Mouse (Mus musculus) heart, postnatal 10 days (tissue): ENCODE measurements around the gene G6pc. TPM values are rescaled to one million over a fixed set of nuclear protein-coding genes. Genes with fewer than 3 reads are reported as not detected.
"Not testable (repeated sequence)": the region's sequence is repeated elsewhere in the genome, so short reads cannot be mapped to it uniquely, and the experiment has no call there.

ENCODE experiments used
- DNase-seq, 2 experiments: peaks; one replicate each; pipeline ENCODE4 v3.0.0; 2021
- intact Hi-C: fragments of 180-260 bp; cut with DNase I; formaldehyde crosslinking; loops from one replicate; pipeline ENCODE4 v1.15.1; 2025
- total RNA-seq, 2 experiments: library from RNA; stranded (reverse); gene quantifications; 2 replicates each; pipeline ENCODE4 v1.2.3; 2021

The G6pc gene
- total RNA-seq, 2 experiments from 2014 or later: not detected

DNA sequence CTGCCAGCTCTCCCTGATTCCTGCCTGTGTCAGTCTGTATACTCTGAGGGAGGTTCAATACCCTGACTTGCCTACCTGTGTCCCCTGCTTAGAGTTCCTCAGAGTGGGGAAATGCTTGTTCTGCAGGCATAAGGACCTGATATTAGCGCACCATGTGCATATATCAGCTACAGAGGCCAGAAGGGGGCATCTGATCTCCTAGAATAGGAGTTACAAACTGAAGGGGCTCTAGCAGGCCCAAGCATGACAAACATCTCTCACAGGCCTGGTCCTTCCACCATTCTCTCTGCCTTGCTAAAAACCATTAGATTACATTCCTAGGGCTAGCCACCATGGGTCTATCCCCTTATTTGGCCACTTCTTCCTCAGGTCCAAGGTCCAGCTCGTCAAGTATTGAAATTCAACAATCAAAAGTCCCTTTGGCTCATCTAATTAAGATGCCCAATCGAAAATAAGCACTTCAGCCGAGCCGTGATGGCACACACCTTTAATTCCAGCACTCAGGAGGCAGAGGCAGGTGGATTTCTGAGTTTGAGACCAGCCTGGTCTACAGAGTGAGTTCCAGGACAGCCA is 12.8 kb upstream of the G6pc start:
- no peak for DNase-seq
- intact Hi-C loops: no loop called here

DNA sequence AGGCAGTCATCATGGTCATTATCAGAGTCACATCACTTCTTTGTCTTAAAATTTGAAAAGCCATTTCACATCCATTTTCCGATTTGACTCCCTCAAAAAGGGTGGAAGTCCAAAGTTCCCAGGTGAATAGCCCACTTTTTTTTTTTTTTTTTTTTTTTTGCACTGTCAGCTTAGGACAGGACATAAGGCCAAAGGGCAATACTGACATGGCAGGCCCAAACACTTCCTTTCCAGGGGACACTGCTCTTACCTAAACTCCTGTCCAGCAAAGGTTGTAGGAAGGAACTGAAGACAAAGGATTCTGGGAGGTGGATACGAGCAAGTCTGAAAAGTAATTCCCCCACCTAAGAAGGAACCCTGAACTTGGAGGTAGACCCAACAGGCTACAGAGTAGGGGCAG is 11.4 kb upstream of the G6pc start:
- no peak for DNase-seq
- intact Hi-C loops: no loop called here

- intact Hi-C loops: no loop called here
- peak; percentile 31 to 41 for DNase-seq
These were observed 9.7 kb upstream of the G6pc start for GRCm38 (mm10) chr11:101357505-101358182.

DNA sequence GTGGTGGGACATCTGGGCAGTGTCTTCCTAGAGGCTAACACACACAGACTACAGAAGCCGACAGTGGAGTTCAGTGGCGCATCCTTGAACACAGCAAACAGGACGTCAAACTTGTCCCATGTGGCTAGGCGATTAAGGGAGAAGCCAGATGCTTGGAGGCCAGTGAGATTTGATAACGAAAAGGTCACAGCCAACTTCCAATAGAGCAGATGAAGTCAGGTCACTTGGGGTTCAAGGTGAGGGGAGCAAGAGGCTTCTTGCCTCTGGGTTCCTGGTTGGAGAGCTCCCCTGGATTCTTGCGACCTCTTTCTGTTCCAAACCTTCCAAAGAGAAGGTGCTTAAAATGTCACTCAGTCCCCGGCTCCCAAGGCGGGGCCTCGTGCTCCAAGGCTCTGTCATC is 7.6 kb upstream of the G6pc start:
- peak in 1 of 2 experiments; percentile 18 for DNase-seq
- intact Hi-C loops: loop anchor here (2.0 kb wide), 1 partner anchor 27 kb away; no protein-coding TSS in a partner anchor

DNA sequence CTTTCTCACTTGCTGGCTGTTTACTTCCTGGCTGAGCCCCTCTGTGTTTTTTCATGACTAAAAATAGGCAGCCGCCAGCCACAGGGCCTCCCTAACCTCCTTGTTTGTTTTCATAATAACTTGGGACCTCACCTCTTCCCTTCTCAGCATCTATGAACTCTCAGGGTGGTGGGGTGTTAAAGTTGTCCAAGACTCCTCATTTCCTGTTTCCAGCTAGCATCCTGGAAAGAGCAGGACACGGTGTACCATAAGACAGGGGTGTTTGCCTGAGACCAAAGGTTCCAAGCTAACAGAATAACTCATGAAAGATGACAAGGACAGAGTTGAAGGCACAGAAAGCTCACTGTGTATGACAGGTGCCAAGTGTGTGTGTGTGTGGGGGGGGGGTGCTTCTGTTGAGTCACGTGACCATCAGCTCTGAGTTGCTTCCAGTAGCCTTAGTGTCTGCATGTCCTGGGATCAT is 6.7 kb upstream of the G6pc start:
- intact Hi-C loops: loop anchor here (2.0 kb wide), 1 partner anchor 28 kb away; no protein-coding TSS in a partner anchor
- DNase-seq: peak; percentile 16 to 23

GRCm38 (mm10) chr11:101364531-101364931 is 2.8 kb upstream of the G6pc start:
- intact Hi-C loops: no loop called here
- no peak for DNase-seq

GRCm38 (mm10) chr11:101370141-101370540 is 2.8 kb downstream of the G6pc start:
- intact Hi-C loops: no loop called here
- no peak for DNase-seq

DNA sequence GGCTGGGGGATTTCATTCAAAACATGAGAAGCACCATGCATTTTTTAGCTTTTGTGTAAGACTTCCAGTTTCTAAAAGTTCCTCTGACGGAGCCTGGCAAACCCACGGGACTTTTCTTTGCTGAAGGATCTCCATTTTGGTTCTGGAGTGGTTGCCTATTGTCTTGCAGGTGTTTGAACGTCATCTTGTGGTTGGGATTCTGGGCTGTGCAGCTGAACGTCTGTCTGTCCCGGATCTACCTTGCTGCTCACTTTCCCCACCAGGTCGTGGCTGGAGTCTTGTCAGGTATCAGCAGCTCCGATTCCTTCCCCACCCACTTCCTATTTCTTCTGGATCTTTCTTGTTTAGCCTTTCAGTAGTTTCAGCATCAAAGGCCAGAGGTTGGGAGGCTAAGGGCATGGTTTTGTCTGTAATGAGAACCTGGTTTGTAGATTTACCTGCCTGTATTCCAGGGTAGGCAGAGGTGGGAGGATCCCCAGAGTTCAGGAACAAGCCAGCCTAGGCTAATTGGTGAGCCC is 7.1 kb downstream of the G6pc start:
- intact Hi-C loops: no loop called here

DNA sequence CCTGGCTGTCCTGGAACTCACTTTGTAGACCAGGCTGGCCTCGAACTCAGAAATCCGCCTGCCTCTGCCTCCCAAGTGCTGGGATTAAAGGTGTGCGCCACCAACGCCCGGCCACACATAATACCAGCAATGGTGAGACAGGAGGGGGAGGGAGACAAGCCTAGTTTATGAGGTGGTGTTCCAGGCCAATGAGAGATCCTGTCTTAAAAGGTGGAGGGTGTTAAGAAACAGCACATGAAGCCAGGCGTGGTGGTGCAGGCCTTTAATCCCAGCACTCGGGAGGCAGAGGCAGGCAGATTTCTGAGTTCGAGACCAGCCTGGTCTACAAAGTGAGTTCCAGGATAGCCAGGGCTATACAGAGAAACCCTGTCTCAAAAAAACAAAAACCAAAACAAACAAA is 10.8 kb downstream of the G6pc start:
- intact Hi-C loops, DNase-seq: not testable (repeated sequence)

More for the DNA sequence above, 7.1 kb downstream of the G6pc start:
- no peak for DNase-seq

DNA sequence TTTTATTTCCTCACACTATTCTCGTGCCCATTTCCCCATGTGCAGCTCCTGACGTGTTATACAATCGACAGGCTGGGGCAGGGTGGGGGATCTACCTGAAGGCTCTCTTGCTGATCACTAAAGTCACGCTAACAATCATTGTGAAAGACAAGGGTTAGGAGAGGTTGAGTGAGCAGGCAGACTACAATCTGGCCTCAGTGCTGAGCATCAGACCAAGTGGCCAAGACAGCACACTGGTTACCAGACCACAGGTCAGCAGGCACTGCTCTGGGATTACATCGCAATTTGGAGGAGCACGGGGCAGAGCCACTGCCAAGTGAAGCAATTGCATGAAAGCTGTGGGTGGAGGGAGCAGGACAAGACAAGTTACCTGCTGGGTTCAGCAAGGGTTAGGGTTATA is 11.6 kb downstream of the G6pc start:
- no peak for DNase-seq
- intact Hi-C loops: no loop called here

- DNase-seq: no peak
- intact Hi-C loops: no loop called here
These were observed 14.5 kb downstream of the G6pc start for GRCm38 (mm10) chr11:101381817-101382216.

GRCm38 (mm10) chr11:101395110-101395509 is 27.7 kb downstream of the G6pc start:
- intact Hi-C loops: loop anchor here (1.0 to 5.0 kb wide), 2 partner anchors 72 to 183 kb away; no protein-coding TSS in a partner anchor
- peak; percentile 82 to 89 for DNase-seq

- DNase-seq: no peak
These were observed 47.9 kb downstream of the G6pc start for GRCm38 (mm10) chr11:101415306-101415705.

DNA sequence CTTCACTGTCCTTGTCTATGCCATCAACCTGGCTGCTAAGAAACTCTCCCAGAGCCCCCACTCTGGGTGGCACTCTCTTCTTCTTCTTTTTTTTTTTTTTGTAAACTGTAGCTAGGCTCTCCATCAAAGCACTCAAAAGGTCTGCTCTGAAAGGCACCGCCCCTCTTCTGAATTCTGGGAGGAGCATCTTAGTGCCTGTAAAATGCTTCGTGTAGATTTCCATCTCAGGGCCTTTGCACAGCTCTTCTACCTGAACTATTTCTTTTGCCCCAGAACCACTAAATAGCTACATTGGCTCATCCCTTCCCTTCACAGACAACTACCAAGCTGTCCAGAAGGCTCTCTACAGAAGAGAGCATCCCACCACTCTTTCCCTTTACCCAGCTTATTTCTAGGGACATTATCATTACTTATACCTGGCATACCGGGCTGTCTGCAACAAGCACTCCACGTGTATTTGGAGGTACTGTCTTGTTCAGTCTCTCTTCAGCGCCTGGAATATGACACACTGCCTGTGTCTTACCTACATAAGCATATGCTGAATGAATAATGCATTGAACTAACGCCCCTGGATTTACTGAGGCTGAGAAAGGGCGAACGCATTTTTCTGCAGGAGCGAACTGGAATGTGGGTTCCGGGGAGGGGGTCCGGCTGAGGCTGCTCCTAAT is 49.2 kb downstream of the G6pc start:
- intact Hi-C loops: no loop called here
- DNase-seq: no peak

More at GRCm38 (mm10) chr11:101415306-101415705, 47.9 kb downstream of the G6pc start:
- intact Hi-C loops: no loop called here

- peak; percentile 91 to 93 for DNase-seq
- intact Hi-C loops: no loop called here
These were observed 49.9 kb downstream of the G6pc start, which contains the start of gene Aarsd1 for GRCm38 (mm10) chr11:101417101-101417855. TSS of gene Aarsd1 (minus strand) at chr11:101417615.

- intact Hi-C loops: no loop called here
- no peak for DNase-seq
These were observed 51.6 kb downstream of the G6pc start for GRCm38 (mm10) chr11:101418991-101419390.

DNA sequence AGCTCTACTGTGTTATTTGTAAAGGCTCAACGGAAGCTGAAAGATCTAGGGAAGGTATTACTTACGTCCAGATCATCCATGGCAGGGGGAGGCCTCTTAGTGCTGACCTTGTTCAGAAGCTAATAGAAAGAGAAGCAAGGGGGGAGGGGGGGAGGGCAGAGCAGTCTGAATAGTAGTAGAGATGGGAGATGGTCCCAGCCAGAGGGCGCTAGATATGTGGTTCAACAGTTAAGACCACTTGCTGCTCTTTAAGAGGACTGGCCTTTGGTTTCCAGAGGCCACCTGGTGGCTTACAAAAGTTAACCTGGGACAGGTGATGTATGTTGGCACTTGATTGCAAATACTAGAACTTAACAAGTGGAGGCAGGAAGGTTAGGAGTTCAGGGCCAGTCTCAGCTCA is 52.2 kb downstream of the G6pc start:
- no peak for DNase-seq
- intact Hi-C loops: no loop called here

DNA sequence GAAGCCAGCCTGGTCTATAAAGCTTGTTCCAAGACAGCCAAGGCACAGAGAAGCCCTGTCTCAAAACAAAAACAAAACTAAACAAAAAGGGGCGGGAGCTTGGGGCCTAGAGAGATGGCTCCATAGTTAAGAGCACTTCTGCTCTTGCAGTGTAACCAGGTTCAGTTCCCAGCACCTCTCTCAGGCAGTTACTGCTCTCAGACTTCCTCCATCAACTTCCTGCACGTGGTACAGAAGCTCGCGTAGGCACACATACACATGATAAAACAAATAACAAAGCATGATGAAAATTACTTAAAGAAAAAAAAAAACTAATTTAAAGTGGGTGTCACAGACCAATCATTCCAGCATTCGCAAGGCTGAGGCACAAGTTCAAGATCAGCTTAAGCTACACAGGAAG is 52.8 kb downstream of the G6pc start:
- DNase-seq: no peak
- intact Hi-C loops: no loop called here

GRCm38 (mm10) chr11:101424105-101424851 is 56.9 kb downstream of the G6pc start, which contains the start of gene Gm27029:
TSS of gene Gm27029 (minus strand) at chr11:101424796.
- intact Hi-C loops: no loop called here
- peak; percentile 52 to 54 for DNase-seq
